Mouse (Mus musculus): ENCODE measurements around the gene Irs2.

Irs2 gene

DNA sequence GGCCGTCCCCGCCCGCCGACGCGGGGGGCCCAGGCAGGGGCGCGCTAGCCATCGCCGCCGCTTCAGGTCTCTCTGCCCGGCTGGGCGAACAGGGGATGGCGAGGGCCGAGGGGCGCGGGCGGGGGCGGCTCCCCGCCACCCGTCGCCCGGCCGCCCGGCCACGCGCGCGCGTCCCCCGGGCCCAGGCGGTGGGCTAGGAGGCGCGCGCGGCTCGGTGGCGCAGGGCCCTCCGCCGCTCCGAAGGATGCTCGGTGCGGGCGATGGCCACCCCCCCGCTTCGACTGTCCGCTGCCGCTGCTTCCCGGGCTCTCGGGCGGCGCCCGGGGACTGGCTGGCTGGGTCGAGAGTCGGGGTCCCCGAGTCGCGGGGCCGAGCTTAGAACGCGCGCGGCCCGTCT, at the start of gene Irs2:
Gene Irs2, minus strand, starts transcription at position 80 of the 397 bp plus-strand sequence.
- no peak for DNase-seq (ENCODE audit: low spot score in 2 of 2)

DNA sequence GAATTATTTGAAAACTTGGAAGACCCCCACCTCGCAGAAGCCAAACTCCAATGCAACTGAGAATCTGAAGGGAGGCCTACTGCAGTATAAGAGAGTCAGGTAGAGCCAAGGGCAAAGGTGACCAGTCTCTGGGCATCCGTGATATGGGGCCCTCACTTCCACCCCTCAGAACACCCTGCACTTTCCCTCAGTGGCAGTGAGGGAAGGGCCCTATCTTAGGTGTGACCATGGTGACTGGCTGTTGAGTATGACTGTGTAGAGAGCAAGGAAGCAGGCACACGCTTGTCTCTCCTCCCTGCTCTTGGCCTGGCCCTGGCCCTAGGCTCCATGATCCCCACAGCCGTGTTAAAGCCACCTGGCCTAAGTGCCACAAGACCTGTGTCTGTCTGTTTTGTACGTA, 48.4 kb upstream of the Irs2 start:
- DNase-seq (ENCODE audit: low spot score in 2 of 2) = no peak

DNA sequence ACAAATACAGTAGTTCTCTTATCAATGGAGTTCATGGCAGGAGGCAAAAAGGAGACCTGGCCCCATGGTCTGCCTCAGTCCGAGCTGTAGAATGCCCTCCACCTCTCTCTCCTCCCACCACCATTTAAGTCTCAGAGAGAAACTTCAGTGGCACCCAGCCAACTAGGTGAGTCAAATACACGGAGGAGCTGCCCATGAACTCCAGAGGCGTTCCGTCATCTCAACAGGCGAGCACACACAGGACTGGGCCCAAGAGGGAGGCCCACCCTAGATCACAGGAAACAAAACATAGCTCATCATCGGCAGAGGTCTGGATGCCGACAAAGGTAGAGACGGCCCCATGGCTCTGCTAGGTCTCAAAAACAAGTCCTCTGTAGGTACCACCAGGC, 47.9 kb upstream of the Irs2 start:
- no peak for DNase-seq (ENCODE audit: low spot score in 2 of 2)

DNA sequence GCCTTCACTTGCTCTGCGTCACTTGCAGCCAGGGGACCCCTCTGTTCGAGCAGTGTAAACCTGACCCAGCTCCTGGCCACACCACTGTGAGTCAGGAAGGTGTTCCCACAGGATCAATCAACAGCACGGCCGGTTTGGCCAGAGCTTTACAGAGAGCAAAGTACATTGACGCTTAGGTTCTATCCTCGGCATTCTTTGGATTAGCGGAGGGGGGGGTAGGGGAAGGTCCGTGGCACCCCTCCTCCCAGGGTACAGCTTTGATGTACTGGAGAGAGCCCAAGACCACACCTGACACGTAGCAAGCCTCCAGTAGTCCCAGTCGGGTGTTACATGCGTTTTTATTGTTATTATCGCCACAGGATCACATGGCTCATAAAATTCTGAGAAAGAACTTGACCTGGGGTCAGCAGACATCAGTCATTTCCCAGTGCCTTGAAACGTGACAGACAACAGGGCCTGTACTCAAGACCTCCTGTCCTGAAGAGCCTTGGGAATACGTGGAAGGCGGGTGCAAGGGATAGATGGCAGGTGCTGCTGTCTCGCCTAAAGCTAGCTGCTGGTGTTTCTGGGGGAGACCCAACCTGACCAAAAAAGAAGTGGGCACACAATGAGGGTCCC, 47.4 kb upstream of the Irs2 start:
- no peak for DNase-seq (ENCODE audit: low spot score in 2 of 2)

DNA sequence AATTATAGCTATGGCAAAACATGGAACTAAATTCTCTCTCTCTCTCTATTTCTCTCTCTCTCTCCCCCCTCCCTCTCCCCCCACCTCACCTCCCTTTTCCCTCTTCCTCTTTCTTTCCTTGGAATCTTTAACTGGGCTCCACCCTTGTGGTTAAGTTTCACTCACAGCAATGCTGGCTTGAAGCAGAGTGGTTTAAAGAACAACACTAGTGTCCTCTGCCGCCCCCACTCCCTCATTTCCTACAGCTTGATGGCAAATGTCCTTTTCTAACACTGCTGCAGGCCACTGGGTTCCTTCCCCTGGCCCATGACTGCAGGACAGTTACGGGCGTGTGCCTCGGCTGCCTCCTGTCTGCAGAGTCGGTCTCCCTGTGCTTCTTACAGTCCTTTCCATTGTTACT, 41.6 kb upstream of the Irs2 start:
- no peak for DNase-seq (ENCODE audit: low spot score in 2 of 2)

DNA sequence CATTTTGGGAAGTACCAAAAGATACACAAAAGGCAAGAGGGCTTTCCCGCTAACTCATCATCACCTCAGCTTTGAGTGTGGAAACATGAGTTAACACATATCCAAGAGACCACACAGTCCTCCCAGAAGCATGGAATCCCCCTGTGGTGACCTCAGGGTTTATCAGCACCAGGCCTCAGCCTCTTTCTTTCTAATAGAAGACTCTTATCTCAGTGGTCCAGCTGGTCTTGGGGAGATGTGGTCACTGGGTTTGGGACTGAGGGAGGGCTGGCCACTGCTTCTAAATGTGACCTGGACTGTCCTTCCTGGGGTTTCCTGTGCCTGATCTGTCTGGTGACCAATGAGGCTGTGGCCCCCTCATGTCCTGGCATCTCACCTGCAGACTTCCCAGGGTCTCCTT, 39.6 kb upstream of the Irs2 start:
- no peak for DNase-seq (ENCODE audit: low spot score in 2 of 2)

DNA sequence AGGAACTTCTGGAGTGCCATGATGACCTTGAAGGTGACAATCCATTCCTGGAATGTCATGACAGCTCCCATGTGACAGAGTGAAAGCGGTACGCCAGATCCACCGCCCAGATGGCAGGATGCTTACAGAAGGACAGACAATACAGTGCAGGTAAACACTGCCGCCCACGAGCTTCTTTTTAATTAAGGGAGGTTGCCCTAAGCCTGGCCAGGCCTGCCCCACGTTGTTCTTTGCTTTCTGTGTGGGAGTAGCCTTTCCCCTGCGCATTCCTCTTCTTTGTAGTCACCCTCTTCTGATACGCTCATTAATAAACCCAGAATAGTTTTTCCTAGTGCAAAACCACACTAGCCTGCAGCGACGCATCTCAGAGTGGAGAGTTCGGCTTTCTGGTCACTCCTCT, 36.4 kb upstream of the Irs2 start:
- no peak for DNase-seq (ENCODE audit: low spot score in 2 of 2)

DNA sequence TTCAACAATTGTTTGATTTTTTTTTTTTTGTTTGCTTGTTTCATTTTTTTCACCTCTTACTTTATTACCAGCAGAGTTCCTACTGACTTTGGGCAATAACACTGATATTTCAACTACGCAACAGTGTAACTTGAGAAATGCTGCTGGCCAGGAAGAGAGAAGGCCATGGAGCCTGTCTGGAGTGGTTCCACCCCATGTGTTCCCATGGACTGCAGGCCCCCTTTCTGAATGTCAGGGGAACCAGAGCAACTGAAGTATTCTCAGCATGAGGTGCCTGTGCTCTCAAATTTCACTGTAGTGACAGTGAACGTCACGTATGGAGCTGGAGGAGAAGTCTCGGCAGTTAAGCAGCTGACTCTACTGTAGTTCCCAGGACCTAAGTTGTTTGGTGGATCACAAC, 35.3 kb upstream of the Irs2 start:
- DNase-seq (ENCODE audit: low spot score in 2 of 2) = no peak

DNA sequence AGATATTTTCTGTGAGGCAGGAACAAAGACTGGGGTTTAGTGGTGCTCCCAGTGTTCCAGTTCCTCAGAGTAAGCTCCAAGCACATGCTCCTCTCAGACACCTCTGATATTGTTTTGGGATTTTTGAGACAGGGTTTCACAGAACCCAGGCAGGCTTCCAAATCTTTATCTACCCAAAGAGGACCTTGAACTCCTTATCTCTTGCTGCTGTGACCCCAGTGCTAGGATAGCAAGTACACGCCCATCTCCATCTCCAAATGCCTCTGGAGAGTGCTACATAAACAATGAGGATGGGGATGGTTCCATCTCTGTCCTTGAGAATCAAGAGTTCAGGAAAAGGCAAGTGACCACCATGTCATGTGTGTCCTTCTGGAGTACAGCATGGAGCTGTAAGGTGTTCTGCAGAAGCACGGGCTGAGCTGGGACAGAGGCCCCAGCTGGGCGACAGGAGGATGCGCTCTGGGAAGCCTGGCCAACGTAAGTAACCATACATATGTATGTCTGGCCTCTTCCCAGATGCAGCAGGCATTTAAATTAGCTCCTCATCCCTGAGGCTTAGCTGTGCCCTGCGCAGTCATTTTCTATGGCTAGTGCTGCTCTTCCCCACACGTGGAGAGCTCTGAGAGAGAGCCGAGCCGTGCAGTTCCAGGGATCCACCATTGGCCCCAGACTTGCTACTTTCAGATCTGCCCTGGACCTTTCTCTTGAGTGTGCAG, 34.8 kb upstream of the Irs2 start:
- DNase-seq (ENCODE audit: low spot score in 2 of 2) = no peak

DNA sequence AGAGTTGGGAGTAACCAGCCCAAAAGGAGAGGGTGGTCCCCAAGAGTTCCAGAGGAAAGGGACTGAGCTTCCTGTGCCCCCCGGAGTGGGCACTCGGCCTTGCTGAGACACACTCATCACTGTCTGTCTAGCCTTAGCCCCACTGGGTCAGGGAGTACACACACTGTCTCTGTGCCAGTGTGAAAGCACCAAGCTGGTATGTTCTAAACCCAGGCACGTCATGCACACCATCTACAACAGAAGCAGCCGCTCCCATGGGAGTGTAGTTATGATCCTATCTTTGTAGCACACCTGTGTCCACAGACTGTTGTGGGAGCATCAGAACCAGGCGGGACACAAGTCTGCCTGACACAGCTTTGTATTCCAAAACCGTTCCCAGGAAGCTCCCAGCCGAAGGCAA, 31.8 kb upstream of the Irs2 start:
- no peak for DNase-seq (ENCODE audit: low spot score in 2 of 2)

DNA sequence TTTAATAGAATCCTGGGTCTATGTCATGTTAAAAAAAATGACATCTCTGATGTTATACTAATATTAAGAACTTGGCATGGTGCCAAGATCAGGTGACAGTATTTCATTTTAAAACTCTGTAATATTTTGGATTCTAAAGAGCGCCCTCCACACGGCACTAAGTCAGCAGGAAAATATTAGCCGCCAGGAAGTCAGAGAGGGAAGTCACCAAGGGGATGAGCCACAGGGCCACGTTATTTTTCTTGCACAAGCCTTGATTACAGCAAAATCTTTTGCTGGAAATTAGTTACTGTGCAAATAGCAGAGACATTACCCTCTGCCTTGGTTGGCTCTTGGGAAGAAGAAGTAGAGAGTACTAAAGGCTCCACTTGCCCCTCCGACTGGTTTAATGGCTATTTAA, 30.5 kb upstream of the Irs2 start:
- no peak for DNase-seq (ENCODE audit: low spot score in 2 of 2)

DNA sequence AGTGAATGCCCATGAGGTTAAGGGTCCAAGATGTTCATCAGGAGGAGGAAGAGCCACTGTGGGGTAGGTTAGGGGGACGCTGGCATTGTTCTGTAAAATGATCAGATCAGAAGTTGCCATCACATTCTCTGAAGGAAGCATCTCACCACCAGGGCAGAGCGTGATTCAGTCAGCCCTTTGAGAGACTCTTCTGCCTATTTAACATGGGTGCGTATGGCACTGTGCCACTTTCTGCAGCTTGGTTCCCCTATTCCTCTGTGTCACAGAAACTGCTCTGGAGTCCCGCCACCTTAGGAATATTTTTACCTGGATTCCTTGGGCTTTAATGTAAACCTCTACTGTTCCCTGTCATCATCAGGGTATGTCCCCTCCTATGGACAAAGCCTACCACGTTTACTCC, 30.1 kb upstream of the Irs2 start:
- no peak for DNase-seq (ENCODE audit: low spot score in 2 of 2)

DNA sequence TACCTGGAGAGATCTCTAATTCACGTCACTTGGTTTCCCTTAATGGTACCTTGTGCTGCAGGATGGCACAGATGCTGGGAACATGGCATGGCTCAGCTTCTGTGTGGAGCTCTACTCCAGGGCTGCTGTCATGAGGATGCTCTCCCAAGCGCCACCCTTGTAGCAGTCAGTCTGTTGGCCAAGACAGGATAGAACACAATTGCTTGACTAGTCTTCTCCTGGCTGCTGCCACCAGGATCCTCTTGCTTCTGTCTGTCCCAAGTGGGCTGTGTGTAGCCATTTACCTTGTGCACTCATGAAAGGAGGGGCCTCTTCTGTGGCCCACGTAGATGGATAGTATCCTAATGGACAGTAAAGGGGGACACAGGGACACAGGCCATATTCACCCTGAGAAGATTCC, 28.5 kb upstream of the Irs2 start:
- no peak for DNase-seq (ENCODE audit: low spot score in 2 of 2)

DNA sequence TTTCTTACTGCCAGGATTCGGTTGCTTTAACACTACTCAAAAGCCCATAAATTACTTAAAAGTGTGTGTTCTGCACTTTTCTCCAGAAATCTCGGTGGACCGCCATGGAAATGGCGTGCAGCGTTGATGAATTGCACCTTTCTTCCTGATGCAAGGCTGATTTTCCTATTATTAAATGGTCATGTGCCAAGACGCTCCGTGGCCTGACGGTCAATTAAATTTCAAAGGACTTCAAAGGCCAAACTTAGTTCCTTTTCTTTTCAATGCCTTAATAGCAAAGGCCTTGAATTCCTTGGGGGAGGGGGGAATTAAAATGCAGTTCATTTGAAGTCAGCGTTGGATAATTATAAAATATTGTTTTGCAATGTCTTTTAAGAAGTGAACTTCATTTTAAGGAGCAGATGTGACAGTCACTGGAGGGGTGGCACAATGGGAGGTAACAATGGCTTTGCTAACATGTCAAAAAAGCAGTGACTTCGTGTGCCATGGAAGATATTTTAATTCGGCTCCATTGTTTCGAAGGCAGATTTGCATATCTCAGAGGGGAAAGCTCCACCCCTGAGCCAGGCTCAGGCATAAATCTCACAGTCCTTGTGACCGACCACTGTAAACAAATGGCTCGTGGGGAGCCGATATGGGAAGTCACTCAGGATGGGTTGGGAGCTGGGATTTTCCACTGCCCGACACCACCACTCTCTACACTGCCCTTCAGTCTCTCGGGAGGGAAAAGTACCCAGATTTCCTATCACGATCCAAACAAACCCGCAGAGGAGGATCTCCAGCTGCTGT, 27.6 kb upstream of the Irs2 start:
- no peak for DNase-seq (ENCODE audit: low spot score in 2 of 2)

DNA sequence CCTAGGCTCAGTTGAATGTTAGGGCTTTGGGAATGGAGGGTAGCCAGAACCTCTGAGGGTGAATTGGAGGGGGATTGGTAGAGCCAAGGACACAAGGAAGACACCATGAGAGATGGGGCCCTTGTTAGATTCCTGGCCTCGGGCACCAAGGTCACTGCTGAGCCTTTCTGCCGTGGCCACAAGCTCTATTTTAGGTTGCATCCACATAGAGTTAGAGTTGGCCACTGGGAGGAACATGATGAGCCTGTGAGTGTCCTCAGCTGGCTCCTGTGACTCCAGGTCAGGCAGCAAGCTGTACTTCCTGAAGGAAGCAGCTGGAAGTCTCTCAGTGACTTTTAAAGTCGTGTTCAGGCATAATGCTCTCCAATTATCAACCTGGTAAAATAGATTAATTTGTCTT, 16.6 kb upstream of the Irs2 start:
- DNase-seq (ENCODE audit: low spot score in 2 of 2) = no peak

DNA sequence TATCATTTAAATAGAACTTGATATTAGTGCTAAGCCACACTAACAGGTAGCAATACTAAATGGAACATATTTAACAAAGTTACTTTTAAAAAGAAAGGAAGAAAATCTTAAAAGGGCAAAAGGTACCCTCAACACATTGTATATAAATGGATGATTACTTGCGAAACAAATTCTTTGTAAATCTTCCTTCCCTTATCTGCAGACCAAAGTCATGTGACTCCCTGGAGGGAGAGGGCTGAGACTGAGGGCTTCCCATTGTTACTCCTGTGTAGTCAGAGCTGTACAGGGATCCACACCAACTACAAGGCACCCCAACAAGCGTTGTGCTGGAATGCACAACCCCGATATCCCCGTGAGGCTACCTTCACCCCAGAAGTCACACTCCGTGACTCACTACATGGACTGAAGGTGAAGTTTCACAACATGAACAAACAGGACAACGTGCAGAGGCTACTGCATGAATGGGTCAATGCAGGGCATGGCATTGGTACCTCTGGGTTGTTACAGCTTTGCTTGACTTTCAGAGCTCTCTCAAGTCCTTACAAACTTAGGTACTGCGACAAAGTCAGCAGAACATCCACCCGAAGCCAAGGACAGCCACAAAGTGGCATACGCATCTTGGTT, 12.8 kb upstream of the Irs2 start:
- DNase-seq (ENCODE audit: low spot score in 2 of 2) = no peak

DNA sequence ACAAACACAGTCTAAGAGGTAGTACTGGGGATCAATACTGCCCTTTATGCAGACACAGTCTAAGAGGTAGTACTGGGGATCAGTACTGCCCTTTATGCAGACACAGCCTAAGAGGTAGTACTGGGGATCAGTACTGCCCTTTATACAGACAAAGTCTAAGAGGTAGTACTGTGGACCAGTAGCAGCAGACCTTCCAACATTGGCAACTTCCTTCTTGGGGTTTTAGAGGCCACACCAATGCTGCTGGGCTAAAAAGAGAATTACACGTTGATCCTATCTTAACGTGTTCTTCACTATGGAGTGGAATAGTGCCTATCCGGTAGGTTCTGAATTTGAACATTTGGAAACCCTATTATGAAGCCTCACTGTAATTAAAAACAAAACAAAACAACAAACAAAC, 7.4 kb upstream of the Irs2 start:
- DNase-seq (ENCODE audit: low spot score in 2 of 2) = no peak

DNA sequence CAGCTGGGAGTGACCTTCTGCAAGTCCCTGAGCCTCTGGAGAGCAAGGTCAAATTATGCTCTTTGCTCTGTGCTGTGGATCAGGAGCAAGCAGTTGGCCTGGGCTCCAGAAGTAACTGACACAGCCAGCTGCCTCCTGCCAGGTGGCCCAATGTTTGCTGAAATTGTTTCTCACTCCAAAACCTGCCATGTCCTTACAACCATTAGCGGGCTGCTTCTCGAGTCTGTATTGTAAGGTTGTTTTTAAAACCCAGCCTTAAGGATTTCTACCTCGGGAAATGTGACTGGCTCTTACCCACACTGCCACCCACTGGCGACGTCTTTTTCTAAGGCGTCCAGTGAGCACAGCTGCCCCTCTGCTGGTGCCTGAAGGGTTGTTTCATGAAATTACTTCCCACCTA, 5.0 kb upstream of the Irs2 start:
- DNase-seq (ENCODE audit: low spot score in 2 of 2) = peak in 1 of 2 experiments; percentile 50

DNA sequence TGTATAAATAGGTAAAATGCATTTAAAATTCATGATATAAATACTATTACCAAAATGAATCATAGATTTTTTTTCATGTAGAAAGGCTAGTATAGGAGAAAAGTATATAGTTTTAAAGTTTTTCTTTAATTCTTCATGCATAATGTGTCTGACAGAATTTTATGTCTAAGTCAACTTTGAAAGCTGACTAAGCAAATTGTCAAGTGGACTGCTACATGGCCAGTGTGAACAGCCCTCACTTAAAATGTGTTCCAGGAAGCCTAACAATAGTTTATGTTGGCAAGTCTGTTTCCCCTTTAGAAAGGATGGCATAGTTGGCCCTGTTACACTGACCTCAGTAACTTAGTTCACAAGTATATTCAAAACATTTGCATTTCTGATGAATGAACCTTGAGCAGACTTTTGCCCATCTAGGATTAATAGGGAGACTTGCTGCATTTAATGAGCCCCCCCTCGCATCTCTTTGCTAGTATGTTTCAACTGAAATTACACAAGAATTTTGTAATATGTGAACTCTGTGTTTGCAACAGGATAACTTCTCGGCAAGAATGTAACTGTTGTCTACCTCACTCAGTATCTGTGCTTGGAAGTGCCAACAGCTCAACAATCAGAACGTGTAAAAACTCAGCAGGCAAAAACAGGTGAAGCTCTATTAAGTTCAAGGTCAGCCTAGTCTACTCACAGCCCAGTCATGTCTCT, 3.7 kb upstream of the Irs2 start:
- no peak for DNase-seq (ENCODE audit: low spot score in 2 of 2)

DNA sequence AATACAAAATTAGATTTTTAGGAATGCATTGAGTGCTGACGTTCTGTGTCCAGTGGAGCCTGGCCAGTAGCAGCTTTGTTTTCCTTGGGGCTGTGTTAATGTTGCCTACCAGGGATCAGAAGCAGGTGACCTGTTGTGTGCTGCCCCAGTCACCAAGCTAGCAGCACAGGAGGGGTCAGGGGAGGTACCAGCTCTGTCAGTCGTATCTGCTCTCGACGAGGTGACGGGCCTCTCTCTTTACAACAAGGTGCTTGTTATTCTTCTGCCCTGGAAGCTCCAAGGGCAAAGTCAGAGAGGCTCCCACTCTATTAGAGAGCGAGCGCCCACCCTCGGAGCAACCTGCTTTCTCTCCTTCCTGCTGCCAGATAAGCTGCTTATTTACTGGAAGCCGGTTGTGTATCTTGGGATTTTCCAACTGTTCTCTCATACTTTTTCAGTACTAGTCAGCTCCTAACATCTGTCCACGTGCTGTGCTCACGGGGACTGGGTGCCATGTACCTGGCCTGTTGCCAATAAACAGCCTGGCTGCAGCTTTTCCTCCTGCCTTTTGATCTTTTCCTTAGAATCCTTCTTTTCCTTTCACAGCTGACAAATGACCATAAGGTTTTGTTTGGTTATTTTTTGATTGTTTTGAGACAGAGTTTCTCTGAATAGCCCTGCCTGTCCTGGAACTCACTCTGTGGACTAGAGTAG, 2.8 kb upstream of the Irs2 start:
- no peak for DNase-seq (ENCODE audit: low spot score in 2 of 2)

DNA sequence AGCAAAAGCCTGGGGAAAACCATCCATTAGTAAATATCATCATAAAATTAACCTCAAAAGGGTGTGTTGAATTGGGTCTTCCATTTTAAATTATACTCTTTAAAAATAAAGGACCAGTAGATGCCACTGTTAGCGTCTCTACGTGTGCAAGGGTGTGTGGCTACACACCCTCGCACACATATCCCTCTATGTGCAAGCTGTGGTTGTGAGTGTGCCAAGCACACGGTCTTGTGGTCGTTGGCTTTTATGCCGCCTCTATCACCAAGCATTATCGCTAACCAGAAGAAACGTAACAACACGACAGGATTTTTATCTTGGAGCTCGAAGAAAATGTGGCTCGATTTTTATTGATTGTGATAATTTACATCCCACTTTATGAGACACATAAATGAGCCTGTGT, 2.1 kb upstream of the Irs2 start:
- DNase-seq (ENCODE audit: low spot score in 2 of 2) = no peak
